Mouse (Mus musculus) stomach, postnatal 0 days (tissue): Measurements from ENCODE around the gene Lamc2.

Source experiments
- CTCF ChIP-seq: IDR thresholded peaks from 2 replicates; pipeline ENCODE4 v1.5.1; 2016; ENCODE audit warnings: antibody characterized with exemption, low read depth, mild to moderate bottlenecking, moderate library complexity
- EP300 ChIP-seq: optimal IDR thresholded peaks from 2 replicates; pipeline ENCODE3; 2016; ENCODE audit warnings: antibody characterized with exemption

DNA sequence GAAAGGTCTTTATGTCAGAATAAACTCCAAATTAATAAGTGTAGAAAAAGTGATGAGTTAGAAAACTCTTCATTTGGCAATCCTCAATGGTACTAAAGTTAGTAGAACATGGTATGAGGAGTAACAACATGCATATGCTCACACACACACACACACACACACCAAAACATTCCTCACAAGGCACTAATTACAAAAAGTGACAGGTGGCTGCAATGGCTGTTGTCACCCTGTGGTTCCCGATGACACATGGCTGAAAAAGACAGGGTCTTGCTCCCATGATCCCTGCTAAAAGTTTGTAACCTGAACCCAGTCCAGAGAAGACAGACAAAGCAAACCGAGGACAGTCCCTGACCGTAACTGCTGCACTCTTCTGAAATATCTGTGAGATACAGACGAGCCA lies 24.7 kb upstream of the Lamc2 start:
- TF ChIP-seq CTCF = no peak
- TF ChIP-seq EP300 = no peak
